Mouse (Mus musculus) forebrain, embryonic 15.5 days (tissue): ENCODE results near the gene Fam47c. TPM values are rescaled to one million over a fixed set of nuclear protein-coding genes. Genes with fewer than 3 reads are reported as not detected.

Experiments used
- ATAC-seq: fragments of 200-750 bp; cut with Nextera tagmentation; replicated peaks from 2 replicates; pipeline ENCODE4 v1.8.0; 2017; ENCODE audit warnings: mild to moderate bottlenecking, moderate TSS enrichment, moderate library complexity
- H3K27ac ChIP-seq: fragments of 300-500 bp; sonication (generic); replicated peaks from 2 replicates; pipeline ENCODE4 v1.5.1; 2015; ENCODE audit warnings: mild to moderate bottlenecking, inconsistent platforms
- H3K27me3 ChIP-seq: fragments of 300-500 bp; sonication (generic); 2 replicates; pipeline ENCODE4 v1.6.1; 2015; ENCODE audit warnings: inconsistent platforms
- H3K36me3 ChIP-seq: fragments of 300-500 bp; sonication (generic); 2 replicates; pipeline ENCODE4 v1.6.1; 2015; ENCODE audit warnings: mild to moderate bottlenecking, inconsistent platforms
- H3K4me1 ChIP-seq: fragments of 300-500 bp; sonication (generic); 2 replicates; pipeline ENCODE4 v1.6.1; 2015; ENCODE audit warnings: inconsistent platforms
- H3K4me2 ChIP-seq: fragments of 300-500 bp; sonication (generic); replicated peaks from 2 replicates; pipeline ENCODE4 v1.6.1; 2015; ENCODE audit warnings: mild to moderate bottlenecking, inconsistent platforms
- H3K4me3 ChIP-seq: fragments of 300-500 bp; sonication (generic); 2 replicates; pipeline ENCODE4 v1.5.1; 2015; ENCODE audit warnings: mild to moderate bottlenecking, inconsistent platforms
- H3K9ac ChIP-seq: fragments of 300-500 bp; sonication (generic); replicated peaks from 2 replicates; pipeline ENCODE4 v1.6.1; 2015; ENCODE audit warnings: mild to moderate bottlenecking, inconsistent platforms
- H3K9me3 ChIP-seq: fragments of 300-500 bp; sonication (generic); 2 replicates; pipeline ENCODE4 v1.6.1; 2016; ENCODE audit warnings: inconsistent platforms
- WGBS: fragments of 180-500 bp; shearing (Covaris S2); methylation state at CpG from one replicate; pipeline ENCODE4 v1.1.7; 2015; ENCODE audit warnings: mixed read lengths; 5-methylcytosine and 5-hydroxymethylcytosine counted together
- polyA plus RNA-seq: library from polyadenylated mRNA; unstranded; fragments of >200 nt; fragmentation: Nextera tagmentation; extraction: Ambion mirVana; gene quantifications from 2 replicates; pipeline ENCODE4 v1.2.1, GENCODE M21; 2015

The Fam47c gene
- polyA plus RNA-seq = not detected in 2 replicates

DNA sequence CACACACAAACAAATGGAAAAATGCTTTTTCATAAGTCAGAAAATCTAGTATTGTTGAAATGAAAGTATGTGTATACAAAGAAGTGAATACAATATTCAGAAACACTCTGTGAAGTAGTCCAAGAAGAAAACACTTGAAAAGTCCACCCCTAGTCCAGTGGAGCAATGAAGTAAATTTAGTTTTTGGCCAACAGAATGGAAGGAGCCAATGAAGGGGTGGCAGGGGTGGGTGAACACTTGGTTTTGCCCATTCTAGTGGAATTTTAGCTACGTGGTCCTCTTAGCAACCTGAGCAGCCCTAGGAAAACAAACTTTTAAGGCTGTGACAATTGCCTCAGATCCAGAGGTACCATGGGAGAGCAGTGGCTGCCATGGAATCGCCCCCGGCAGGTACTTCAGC, at the start of gene Fam47c:
Fam47c (plus strand) TSS at position 301 of the 400 bp plus-strand sequence.
- no peak for ATAC-seq
- no peaks in the 10 kb centered on the region for H3K9me3 ChIP-seq
- 85% methylated on average over 3 of the region's 3 CpGs for WGBS

DNA sequence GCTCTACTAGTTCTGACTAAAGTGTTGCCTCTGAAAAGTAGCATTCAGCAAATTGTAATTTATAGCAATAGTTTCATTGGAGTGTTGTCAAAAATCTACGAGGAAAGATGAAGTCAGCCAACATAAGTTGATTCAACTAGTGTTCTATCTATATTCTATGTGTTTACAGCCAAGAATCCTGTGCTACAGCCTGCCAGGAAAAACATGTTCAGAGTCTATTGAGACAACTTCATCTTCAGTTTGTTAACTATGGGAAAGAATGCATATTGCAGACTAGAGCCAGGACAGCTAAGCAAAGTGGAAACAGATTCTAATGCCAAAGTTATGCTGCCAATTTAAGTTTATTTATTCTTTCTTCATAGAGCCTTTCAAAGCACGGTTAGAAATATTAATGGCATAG, 31.8 kb downstream of the Fam47c start:
- 67% methylated on average over 2 of the region's 2 CpGs for WGBS
- Histone ChIP-seq H3K4me1 (no peaks in the 10 kb centered on the region), H3K27me3 (no peaks in the 10 kb centered on the region), H3K4me2 (no peak overlapping the region), H3K4me3 (no peak overlapping the region), H3K27ac (no peak overlapping the region), H3K9ac (no peak overlapping the region), H3K36me3 (no peaks in the 10 kb centered on the region), H3K9me3 (no peaks in the 10 kb centered on the region)
- no peak for ATAC-seq

More for the DNA sequence above, at the start of gene Fam47c:
- Histone ChIP-seq H3K9ac (no peak within 1 kb of the TSS), H3K27me3 (no peaks in the 10 kb centered on the region), H3K27ac (no peak within 1 kb of the TSS), H3K36me3 (no peaks in the 10 kb centered on the region), H3K4me3 (no peak within 1 kb of the TSS), H3K4me2 (no peak within 1 kb of the TSS), H3K4me1 (no peaks in the 10 kb centered on the region)

DNA sequence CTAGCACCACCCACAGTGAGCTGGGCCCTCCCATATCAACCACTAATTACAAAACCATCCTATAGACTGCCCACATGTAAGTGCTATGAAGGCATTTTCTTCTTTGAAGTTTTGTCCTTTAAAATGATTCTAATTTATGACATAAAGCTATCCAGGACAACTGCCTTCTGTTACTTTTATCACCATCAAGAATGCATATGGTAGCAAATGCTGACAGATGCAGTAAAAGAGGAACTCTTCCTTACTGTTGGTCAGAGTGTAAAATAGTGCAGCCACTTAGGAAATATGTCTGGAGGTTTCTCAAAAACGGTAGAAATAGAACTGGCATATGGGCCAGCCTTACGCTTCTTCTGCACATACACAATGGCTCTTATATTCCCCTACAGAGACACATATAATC, 39.5 kb downstream of the Fam47c start:
- Histone ChIP-seq H3K27ac (no peak overlapping the region), H3K4me2 (no peak overlapping the region), H3K4me1 (no peaks in the 10 kb centered on the region), H3K36me3 (no peaks in the 10 kb centered on the region), H3K27me3 (no peaks in the 10 kb centered on the region), H3K9me3 (no peaks in the 10 kb centered on the region), H3K9ac (no peak overlapping the region), H3K4me3 (no peak overlapping the region)
- 84% methylated on average over 2 of the region's 2 CpGs for WGBS
- ATAC-seq = no peak

Other genes with a start within 250 kb of the Fam47c start
- gene Prrg1, start 153.9 kb upstream of the Fam47c start, polyA plus RNA-seq = 4.1 and 4.7 TPM in 2 replicates